Mouse (Mus musculus) ES-Bruce4 (cell line): ENCODE data around the gene Mrpl51.

Experiments used
- CTCF ChIP-seq: IDR thresholded peaks from one replicate; pipeline ENCODE4 v1.8.1; 2011; ENCODE audit warnings: low read depth, low read length
- EP300 ChIP-seq: IDR thresholded peaks from 2 replicates; pipeline ENCODE4 v1.6.1; 2011; ENCODE audit warnings: low read depth, low read length; ENCODE audit not compliant: insufficient read depth
- POLR2A ChIP-seq: IDR thresholded peaks from one replicate; pipeline ENCODE4 v1.8.1; 2011; ENCODE audit warnings: low read length; ENCODE audit not compliant: insufficient read depth

- TF ChIP-seq POLR2A (no peak), CTCF (no peak), EP300 (no peak)
Observed at GRCm38 (mm10) chr6:125196301-125196700, 4.7 kb downstream of the Mrpl51 start.
